ENCODE assay signal across 7 mouse cellular contexts in the genomic region with DNA sequence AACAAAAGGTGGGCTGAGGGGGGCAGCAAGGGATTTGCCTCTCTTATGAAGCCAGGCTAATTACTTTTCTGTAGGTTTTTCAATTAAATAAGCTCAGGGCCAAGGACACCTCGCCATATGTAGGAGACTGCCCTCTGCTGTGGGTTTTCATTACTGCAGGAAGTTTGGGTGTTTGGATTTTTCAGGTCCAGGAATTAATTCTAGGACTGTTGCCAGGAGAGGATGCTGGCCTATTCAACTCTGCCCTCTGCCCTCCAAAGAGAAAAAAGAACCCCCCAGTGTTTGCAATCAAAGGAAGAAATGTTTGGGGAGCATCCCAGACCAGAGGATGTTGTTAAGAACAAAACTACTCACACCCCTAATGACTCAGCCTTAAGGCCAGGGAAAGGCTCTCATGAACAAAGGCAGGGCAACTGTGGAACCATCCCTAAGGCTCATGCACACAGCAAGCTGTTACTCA. TPM values are rescaled to one million over a fixed set of nuclear protein-coding genes. Genes with fewer than 3 reads are reported as not detected.
DNase-seq lines count a peak whose midpoint lies in the region; ATAC-seq and TF ChIP-seq lines count a peak whose summit lies in the region.

No protein-coding gene starts in this region.

- ATAC-seq in intestine, embryonic 16.5 days = no peak
- ATAC-seq in midbrain, postnatal 0 days (ENCODE audit: low FRiP score) = 0 out of 2 replicates have a peak, but pooled peaks have one; percentile 31

- no peak overlapping the region for H3K9ac ChIP-seq in intestine, embryonic 16.5 days (ENCODE audit: low read depth, low read length)
- no peak overlapping the region for H3K9ac ChIP-seq in midbrain, postnatal 0 days (replicated peaks; ENCODE audit: low read length, poor library complexity, severe bottlenecking)

- peaks cover 8% of the 10 kb centered on the region for H3K4me1 ChIP-seq in intestine, embryonic 16.5 days (ENCODE audit: control insufficient read depth, insufficient read depth, low read length)
- H3K4me1 ChIP-seq in midbrain, postnatal 0 days (ENCODE audit: insufficient read depth, low read length) = peaks cover 12% of the 10 kb centered on the region

- H3K36me3 ChIP-seq in intestine, embryonic 16.5 days (ENCODE audit: control insufficient read depth, insufficient read depth, low read length) = no peaks in the 10 kb centered on the region
- H3K36me3 ChIP-seq in midbrain, postnatal 0 days (ENCODE audit: insufficient read depth, low read length) = no peaks in the 10 kb centered on the region

- intact Hi-C loops in gastrocnemius, adult 2 months (cut with DNase I) = loop anchor here (1.0 kb wide), 1 partner anchor 379 kb away; no protein-coding TSS in a partner anchor
- intact Hi-C loops in left cerebral cortex, postnatal 14 days (cut with DNase I) = loop anchor here (2.0 to 10.0 kb wide), 5 partner anchors 133 to 378 kb away; no protein-coding TSS in a partner anchor

- peak; percentile 74 for TF ChIP-seq CTCF in gastrocnemius, adult 2 months (IDR thresholded peaks at IDR 0.05)
- peak; percentile 90 for TF ChIP-seq CTCF in midbrain, postnatal 0 days (IDR thresholded peaks at IDR 0.05)

- no peaks in the 10 kb centered on the region for H3K9me3 ChIP-seq in intestine, embryonic 16.5 days (ENCODE audit: control insufficient read depth, low read length)
- no peaks in the 10 kb centered on the region for H3K9me3 ChIP-seq in midbrain, postnatal 0 days (ENCODE audit: low read length)

- no peak overlapping the region; the same call in 1 of the 2 replicates for H3K27ac ChIP-seq in gastrocnemius, adult 2 months
- 0 out of 2 replicates have a peak overlapping the region, but pooled peaks have one; percentile 43 for H3K27ac ChIP-seq in intestine, embryonic 16.5 days (ENCODE audit: low read length)
- H3K27ac ChIP-seq in midbrain, postnatal 0 days (ENCODE audit: low read depth, low read length) = no peak overlapping the region

- H3K27me3 ChIP-seq in intestine, embryonic 16.5 days (replicated peaks; ENCODE audit: control insufficient read depth, insufficient read depth, low read length) = no peaks in the 10 kb centered on the region
- no peaks in the 10 kb centered on the region for H3K27me3 ChIP-seq in midbrain, postnatal 0 days (ENCODE audit: insufficient read depth, low read length)

- peak; percentile 68 to 70 for DNase-seq in adrenal gland, adult 18-20 months (ENCODE audit: low spot score in 2 of 2)
- DNase-seq in cerebellum, adult 8-10 months = peak; percentile 51
- DNase-seq in gastrocnemius, adult 2 months = peak; percentile 65
- peak; percentile 81 to 89 for DNase-seq in left cerebral cortex, postnatal 14 days (ENCODE audit: low spot score in 2 of 2)
- peak; percentile 88 for DNase-seq in midbrain, postnatal 0 days (ENCODE audit: low spot score)
- DNase-seq in urinary bladder, postnatal 36 days (ENCODE audit: low spot score in 2 of 2) = peak; percentile 53 to 60

- 0% methylated on average over 1 of the region's 1 CpGs for WGBS in intestine, embryonic 16.5 days
- WGBS in midbrain, postnatal 0 days = 0% methylated on average over 1 of the region's 1 CpGs

- H3K4me2 ChIP-seq in intestine, embryonic 16.5 days (ENCODE audit: low read depth, low read length) = no peak overlapping the region
- H3K4me2 ChIP-seq in midbrain, postnatal 0 days (ENCODE audit: low read depth, low read length, poor library complexity, severe bottlenecking) = no peak overlapping the region

- H3K4me3 ChIP-seq in gastrocnemius, adult 2 months = no peak overlapping the region
- no peak overlapping the region for H3K4me3 ChIP-seq in intestine, embryonic 16.5 days (ENCODE audit: low read length)
- no peak overlapping the region for H3K4me3 ChIP-seq in midbrain, postnatal 0 days (ENCODE audit: low read depth, low read length)

RNA-seq across cellular contexts. Expression of gene Prickle2, which starts 40.4 kb away (rescaled TPM):
- 1 to 10 TPM; 4.9 to 7.1 TPM for total RNA-seq in adrenal gland, adult 18-20 months (2021)
- 1 to 10 TPM; 1.2 to 2.3 TPM for total RNA-seq in gastrocnemius, adult 2 months (2021)
- 5.0 and 5.5 TPM in 2 replicates for polyA plus RNA-seq in intestine, embryonic 16.5 days (2015; fragmentation: Nextera tagmentation; extraction: Ambion mirVana)
- total RNA-seq in left cerebral cortex, postnatal 14 days (2021) = 100 to 1,000 TPM; 184 to 211 TPM
- total RNA-seq in midbrain, postnatal 0 days (2014; rRNA removed) = 27.4 and 29.1 TPM in 2 replicates
- 9.7 and 10.9 TPM in 2 replicates for polyA plus RNA-seq in midbrain, postnatal 0 days (2015; fragmentation: Nextera tagmentation; extraction: Ambion mirVana)
